Comparison of ENCODE assay signal across 18 mouse cellular contexts in the genomic region with DNA sequence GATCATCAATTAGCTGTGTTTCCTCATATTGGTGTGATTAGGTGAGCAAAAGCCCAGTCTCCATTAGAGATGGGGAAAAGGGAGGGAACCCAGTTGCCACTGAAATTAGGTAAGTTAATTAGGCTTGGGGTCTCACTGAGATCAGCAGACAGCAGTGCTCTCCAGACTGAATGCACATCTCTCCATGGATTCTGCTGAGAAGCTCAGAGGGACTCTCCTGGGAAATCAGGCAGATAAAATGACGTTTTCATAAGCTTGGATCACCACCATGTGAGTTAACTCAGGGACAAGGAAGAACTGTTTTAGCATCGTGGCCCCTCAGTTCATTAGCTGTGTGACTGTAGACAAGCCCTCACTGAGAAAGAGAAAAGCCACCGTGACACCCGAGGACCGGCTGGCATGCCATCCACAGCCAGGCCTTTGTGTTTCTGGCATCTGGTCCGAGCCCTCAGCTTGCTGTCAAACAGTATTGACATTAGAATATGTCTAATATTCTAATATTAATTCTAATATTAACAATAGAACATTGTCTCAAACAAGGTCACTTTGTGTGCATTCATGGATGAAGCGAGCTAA. TPM values are rescaled to one million over a fixed set of nuclear protein-coding genes. Genes with fewer than 3 reads are reported as not detected.
DNase-seq lines count a peak whose midpoint lies in the region; ATAC-seq lines count a peak whose summit lies in the region.
"Had no signal": no experiment of that assay in that cellular context is flagged by ENCODE, and none has a peak within 500 bp of the region (broad histone marks: within the 10 kb centered on the region; RNA-seq: fewer than 3 reads in every experiment).

No protein-coding gene starts in this region.

- H3K4me2 ChIP-seq in forebrain, embryonic 12.5 days, result no peak overlapping the region
- H3K4me2 ChIP-seq in forebrain, embryonic 16.5 days (ENCODE audit: low read length), result no peak overlapping the region
- H3K4me2 ChIP-seq in neural tube, embryonic 13.5 days, result no peak overlapping the region
- no peak overlapping the region for H3K4me2 ChIP-seq in midbrain, embryonic 14.5 days (ENCODE audit: low read length)
- H3K4me2 ChIP-seq: limb, embryonic 15.5 days had no signal

- no peak for DNase-seq in neural tube, embryonic 10.5 days (ENCODE audit: extremely low spot score, low spot score)
- DNase-seq in midbrain, embryonic 14.5 days, result peak; percentile 34
- no peak for DNase-seq in right cerebral cortex, postnatal 10 days (ENCODE audit: low spot score in 2 of 2)
- no peak for DNase-seq in layer of hippocampus, adult 8-10 months (ENCODE audit: low spot score in 2 of 2)
- DNase-seq in kidney, postnatal 25 days, result no peak
- DNase-seq: adrenal gland, postnatal 10 days; gastrocnemius, adult 2 months; heart, adult 18-20 months; kidney, adult 2 months; kidney, postnatal 36 days; lung, adult 18-20 months; spleen, adult 18-20 months had no signal

- no peaks in the 10 kb centered on the region for H3K27me3 ChIP-seq in forebrain, embryonic 12.5 days
- H3K27me3 ChIP-seq in forebrain, embryonic 16.5 days (replicated peaks; ENCODE audit: control insufficient read depth, insufficient read depth, low read length), result no peaks in the 10 kb centered on the region
- no peaks in the 10 kb centered on the region for H3K27me3 ChIP-seq in neural tube, embryonic 13.5 days
- H3K27me3 ChIP-seq in midbrain, embryonic 14.5 days (ENCODE audit: control insufficient read depth, insufficient read depth, low read length), result no peaks in the 10 kb centered on the region
- H3K27me3 ChIP-seq: limb, embryonic 15.5 days had no signal

- H3K36me3 ChIP-seq in forebrain, embryonic 12.5 days (replicated peaks), result no peaks in the 10 kb centered on the region
- no peaks in the 10 kb centered on the region for H3K36me3 ChIP-seq in forebrain, embryonic 16.5 days (ENCODE audit: control insufficient read depth, insufficient read depth)
- H3K36me3 ChIP-seq in neural tube, embryonic 13.5 days, result no peaks in the 10 kb centered on the region
- no peaks in the 10 kb centered on the region for H3K36me3 ChIP-seq in midbrain, embryonic 14.5 days (ENCODE audit: control insufficient read depth, insufficient read depth, low read length)
- H3K36me3 ChIP-seq: limb, embryonic 15.5 days had no signal

- H3K4me3 ChIP-seq in forebrain, embryonic 12.5 days (replicated peaks), result no peak overlapping the region
- H3K4me3 ChIP-seq in forebrain, embryonic 16.5 days (replicated peaks; ENCODE audit: low read length), result no peak overlapping the region
- H3K4me3 ChIP-seq in neural tube, embryonic 13.5 days, result no peak overlapping the region
- no peak overlapping the region for H3K4me3 ChIP-seq in midbrain, embryonic 14.5 days (replicated peaks; ENCODE audit: low read depth, low read length)
- H3K4me3 ChIP-seq: gastrocnemius, adult 2 months; limb, embryonic 15.5 days had no signal

- H3K4me1 ChIP-seq in forebrain, embryonic 12.5 days, result peaks cover 8% of the 10 kb centered on the region; the same call in 1 of the 2 replicates
- peaks cover 8% of the 10 kb centered on the region; the same call in 1 of the 2 replicates for H3K4me1 ChIP-seq in forebrain, embryonic 16.5 days (replicated peaks; ENCODE audit: control insufficient read depth, insufficient read depth, low read length)
- peaks cover 11% of the 10 kb centered on the region for H3K4me1 ChIP-seq in neural tube, embryonic 13.5 days (replicated peaks)
- peaks cover 4% of the 10 kb centered on the region for H3K4me1 ChIP-seq in midbrain, embryonic 14.5 days (ENCODE audit: control insufficient read depth, insufficient read depth, low read length)
- H3K4me1 ChIP-seq: limb, embryonic 15.5 days had no signal

- ATAC-seq in forebrain, embryonic 12.5 days (ENCODE audit: low FRiP score), result peak; percentile 60; the same call in 1 of the 2 replicates
- no peak for ATAC-seq in forebrain, embryonic 16.5 days
- peak; percentile 52 for ATAC-seq in neural tube, embryonic 13.5 days (ENCODE audit: low read depth)
- 0 out of 2 replicates have a peak, but pooled peaks have one; percentile 36 for ATAC-seq in midbrain, embryonic 14.5 days (ENCODE audit: low FRiP score, low TSS enrichment)

- no peaks in the 10 kb centered on the region for H3K9me3 ChIP-seq in forebrain, embryonic 12.5 days
- no peaks in the 10 kb centered on the region for H3K9me3 ChIP-seq in forebrain, embryonic 16.5 days (ENCODE audit: control insufficient read depth, low read length)
- no peaks in the 10 kb centered on the region for H3K9me3 ChIP-seq in neural tube, embryonic 13.5 days
- H3K9me3 ChIP-seq in midbrain, embryonic 14.5 days (ENCODE audit: control insufficient read depth, low read length), result no peaks in the 10 kb centered on the region
- H3K9me3 ChIP-seq: limb, embryonic 15.5 days had no signal

- H3K9ac ChIP-seq in forebrain, embryonic 12.5 days, result no peak overlapping the region
- no peak overlapping the region for H3K9ac ChIP-seq in forebrain, embryonic 16.5 days (replicated peaks; ENCODE audit: low read depth, low read length)
- no peak overlapping the region for H3K9ac ChIP-seq in neural tube, embryonic 13.5 days
- H3K9ac ChIP-seq in midbrain, embryonic 14.5 days (replicated peaks; ENCODE audit: low read length), result no peak overlapping the region
- H3K9ac ChIP-seq: limb, embryonic 15.5 days had no signal

- 50% methylated on average over 7 of the region's 7 CpGs for WGBS in forebrain, embryonic 12.5 days
- WGBS in forebrain, embryonic 16.5 days, result 47% methylated on average over 7 of the region's 7 CpGs
- WGBS in neural tube, embryonic 13.5 days, result 46% methylated on average over 7 of the region's 7 CpGs
- 40% methylated on average over 7 of the region's 7 CpGs for WGBS in midbrain, embryonic 14.5 days

- no peak overlapping the region for H3K27ac ChIP-seq in forebrain, embryonic 12.5 days
- H3K27ac ChIP-seq in forebrain, embryonic 16.5 days (ENCODE audit: low read length), result no peak overlapping the region
- H3K27ac ChIP-seq in neural tube, embryonic 13.5 days (replicated peaks), result peak overlapping the region; percentile 35; the same call in 1 of the 2 replicates
- 0 out of 2 replicates have a peak overlapping the region, but pooled peaks have one; percentile 26 for H3K27ac ChIP-seq in midbrain, embryonic 14.5 days (replicated peaks; ENCODE audit: low read depth, low read length)
- H3K27ac ChIP-seq: gastrocnemius, adult 2 months; limb, embryonic 15.5 days had no signal

RNA-seq across cellular contexts. Expression of gene Rbm8a2, which starts 18.2 kb away (rescaled TPM):
- polyA plus RNA-seq in forebrain, embryonic 12.5 days (2016; fragmentation: Nextera tagmentation; extraction: Ambion mirVana), result 0.85 and 1.00 TPM in 2 replicates
- polyA plus RNA-seq in forebrain, embryonic 16.5 days (2015; fragmentation: Nextera tagmentation; extraction: Ambion mirVana), result 0.47 and 0.48 TPM in 2 replicates
- 0.77 and 1.1 TPM in 2 replicates for polyA plus RNA-seq in neural tube, embryonic 13.5 days (2015; fragmentation: Nextera tagmentation; extraction: Ambion mirVana)
- polyA plus RNA-seq in midbrain, embryonic 14.5 days (2014; fragmentation: Nextera tagmentation; extraction: Ambion mirVana), result 0.59 and 1.0 TPM in 2 replicates
- total RNA-seq in layer of hippocampus, adult 8-10 months (2022), result not detected
- total RNA-seq: adrenal gland, postnatal 10 days; gastrocnemius, adult 2 months; heart, adult 18-20 months; layer of hippocampus, postnatal 14 days had no signal
- polyA plus RNA-seq: heart, postnatal 0 days; kidney, adult 2 months had no signal

Comparison
In these comparisons a context has a peak if more than half of its experiments do, and no peak if none do; other contexts are left out.
1. H3K27ac ChIP-seq: peak in neural tube, embryonic 13.5 days (single experiment) and midbrain, embryonic 14.5 days (single experiment); none in forebrain, embryonic 12.5 days (single experiment) and forebrain, embryonic 16.5 days (single experiment).